Mouse (Mus musculus) neural tube, embryonic 11.5 days (tissue): ENCODE measurements around the gene Urod. TPM values are rescaled to one million over a fixed set of nuclear protein-coding genes. Genes with fewer than 3 reads are reported as not detected.
A peak's percentile ranks its signal among the peaks of the same experiment; 100 is the strongest.

Experiments used
- ATAC-seq: fragments of 200-750 bp; cut with Nextera tagmentation; 2 replicates; pipeline ENCODE4 v1.8.0; 2017; ENCODE audit warnings: moderate number of reproducible peaks, mild to moderate bottlenecking, moderate TSS enrichment, moderate library complexity; ENCODE audit not compliant: insufficient read depth, low FRiP score, low TSS enrichment
- DNase-seq: peaks from one replicate; pipeline ENCODE4 v3.0.0-alpha.2; 2015; ENCODE audit warnings: low spot score
- H3K27ac ChIP-seq: fragments of 300-500 bp; sonication (generic); 2 replicates; pipeline ENCODE4 v1.5.1; 2014; ENCODE audit warnings: low read depth, mild to moderate bottlenecking, low read length
- H3K27me3 ChIP-seq: fragments of 300-500 bp; sonication (generic); 2 replicates; pipeline ENCODE4 v1.6.1; 2014; ENCODE audit warnings: mild to moderate bottlenecking, low read length, mixed read lengths; ENCODE audit not compliant: control insufficient read depth, insufficient read depth
- H3K36me3 ChIP-seq: fragments of 300-500 bp; sonication (generic); 2 replicates; pipeline ENCODE4 v1.6.1; 2014; ENCODE audit warnings: mild to moderate bottlenecking, low read length, moderate library complexity, mixed read lengths; ENCODE audit not compliant: control insufficient read depth, insufficient read depth
- H3K4me1 ChIP-seq: fragments of 300-500 bp; sonication (generic); 2 replicates; pipeline ENCODE4 v1.6.1; 2014; ENCODE audit warnings: low read length, mixed read lengths; ENCODE audit not compliant: control insufficient read depth, insufficient read depth
- H3K4me2 ChIP-seq: fragments of 300-500 bp; sonication (generic); 2 replicates; pipeline ENCODE4 v1.6.1; 2014; ENCODE audit warnings: low read depth, mild to moderate bottlenecking, moderate library complexity
- H3K4me3 ChIP-seq: fragments of 300-500 bp; sonication (generic); 2 replicates; pipeline ENCODE4 v1.5.1; 2014; ENCODE audit warnings: low read depth, low read length
- H3K9ac ChIP-seq: fragments of 300-500 bp; sonication (generic); 2 replicates; pipeline ENCODE4 v1.6.1; 2014; ENCODE audit warnings: mild to moderate bottlenecking, low read length
- H3K9me3 ChIP-seq: fragments of 300-500 bp; sonication (generic); 2 replicates; pipeline ENCODE4 v1.6.1; 2016; ENCODE audit warnings: low read length; ENCODE audit not compliant: control insufficient read depth
- WGBS: fragments of 180-500 bp; shearing (Covaris S2); extraction: QIAGEN DNeasy Blood & Tissue Kit; methylation state at CpG from one replicate; pipeline ENCODE4 v1.1.7; 2014; 5-methylcytosine and 5-hydroxymethylcytosine counted together
- polyA plus RNA-seq: library from polyadenylated mRNA; unstranded; fragments of >200 nt; fragmentation: Nextera tagmentation; extraction: Ambion mirVana; gene quantifications from 2 replicates; pipeline ENCODE4 v1.2.1, GENCODE M21; 2014

The Urod gene
- polyA plus RNA-seq, 1 experiment from 2014 or later: 89.8 TPM

- no peak overlapping the region for H3K4me3 ChIP-seq
- ATAC-seq (no peak), DNase-seq (no peak)
- peaks cover 2% of the 10 kb centered on the region; the same call in 1 of the 2 replicates for H3K36me3 ChIP-seq
- H3K27ac ChIP-seq: no peak overlapping the region
- H3K27me3 ChIP-seq: no peaks in the 10 kb centered on the region
- no peaks in the 10 kb centered on the region for H3K4me1 ChIP-seq
- 92% methylated on average over 16 of the region's 16 CpGs for WGBS
- H3K9me3 ChIP-seq: no peaks in the 10 kb centered on the region
- no peak overlapping the region for H3K9ac ChIP-seq
- no peak overlapping the region for H3K4me2 ChIP-seq
Observed at GRCm38 (mm10) chr4:117001957-117002356, 7.7 kb upstream of the Urod start.

DNA sequence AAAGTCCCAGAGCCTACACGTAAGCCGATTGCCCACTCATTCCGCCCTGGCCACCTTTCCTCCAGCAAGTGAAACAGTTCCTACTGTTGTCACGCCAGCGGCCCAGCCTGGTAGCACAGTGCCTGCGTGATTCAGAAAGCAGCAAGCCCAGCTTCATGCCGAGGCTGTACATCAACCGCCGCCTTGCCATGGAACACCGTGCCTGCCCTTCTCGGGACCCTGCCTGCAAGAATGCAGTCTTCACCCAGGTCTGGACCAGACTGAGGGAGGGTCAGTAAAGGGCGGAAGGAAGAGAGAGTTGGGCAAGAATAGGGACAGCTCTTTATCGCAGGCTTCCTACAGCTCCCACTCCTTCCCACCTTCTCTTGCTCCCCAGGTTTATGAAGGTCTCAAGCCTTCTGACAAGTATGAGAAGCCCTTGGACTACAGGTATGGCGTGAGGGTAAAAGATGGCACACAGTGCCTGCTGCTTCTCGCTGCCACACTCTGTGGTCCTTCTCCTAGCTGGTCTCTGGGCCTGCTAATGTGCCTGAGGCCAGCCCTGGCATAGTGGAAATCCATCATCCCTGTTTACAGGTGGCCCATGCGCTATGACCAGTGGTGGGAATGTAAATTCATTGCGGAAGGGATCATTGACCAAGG is 5.4 kb upstream of the Urod start:
- Histone ChIP-seq H3K9ac (no peak overlapping the region), H3K4me2 (no peak overlapping the region), H3K27me3 (no peaks in the 10 kb centered on the region), H3K27ac (no peak overlapping the region), H3K9me3 (no peaks in the 10 kb centered on the region), H3K4me3 (no peak overlapping the region), H3K4me1 (peaks cover 12% of the 10 kb centered on the region), H3K36me3 (peaks cover 2% of the 10 kb centered on the region; the same call in 1 of the 2 replicates)
- no peak for DNase-seq
- ATAC-seq: no peak
- 90% methylated on average over 17 of the region's 17 CpGs for WGBS

- no peak; the same call in 1 of the 2 replicates for ATAC-seq
- peaks cover 17% of the 10 kb centered on the region for H3K4me1 ChIP-seq
Observed at GRCm38 (mm10) chr4:116995798-116996135, 1.6 kb upstream of the Urod start.

DNA sequence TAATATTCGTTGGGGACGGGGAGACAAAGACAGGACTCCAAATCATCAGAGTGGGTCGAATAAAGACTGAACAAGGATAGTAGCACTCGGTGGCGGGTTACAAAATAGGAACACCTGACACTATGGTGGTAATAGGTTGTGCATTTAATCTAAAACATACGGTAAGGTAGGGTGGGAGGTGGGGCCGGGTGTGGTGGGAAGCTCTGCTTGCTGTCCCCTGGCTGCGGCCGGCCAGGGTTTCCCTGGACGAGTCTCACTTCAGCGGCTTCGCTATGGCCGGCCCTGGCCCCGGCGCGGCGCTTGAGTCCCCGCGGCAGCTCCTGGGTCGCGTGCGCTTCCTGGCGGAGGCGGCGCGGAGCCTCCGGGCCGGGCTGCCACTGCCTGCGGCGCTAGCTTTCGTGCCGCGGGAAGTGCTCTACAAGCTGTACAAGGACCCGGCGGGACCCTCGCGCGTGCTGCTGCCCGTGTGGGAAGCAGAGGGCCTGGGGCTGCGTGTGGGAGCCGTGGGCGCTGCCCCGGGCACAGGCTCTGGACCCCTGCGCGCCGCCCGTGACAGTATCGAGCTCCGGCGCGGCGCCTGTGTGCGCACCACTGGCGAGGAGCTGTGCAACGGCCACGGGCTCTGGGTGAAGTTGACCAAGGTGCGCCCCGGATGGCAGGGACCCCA is 1.1 kb upstream of the Urod start, which contains the start of gene Hectd3:
Gene Hectd3 (plus strand): TSS at position 187 of the 667 bp plus-strand sequence.
- H3K36me3 ChIP-seq: peaks cover 2% of the 10 kb centered on the region; the same call in 1 of the 2 replicates
- peak within 1 kb of the TSS; percentile 99 for H3K4me2 ChIP-seq
- peak within 1 kb of the TSS; percentile 84 for H3K9ac ChIP-seq
- peak; percentile 65 for ATAC-seq
- H3K4me3 ChIP-seq: peak within 1 kb of the TSS; percentile 98
- peak within 1 kb of the TSS; percentile 82 for H3K27ac ChIP-seq
- H3K4me1 ChIP-seq: peaks cover 17% of the 10 kb centered on the region
- no peaks in the 10 kb centered on the region for H3K9me3 ChIP-seq
- 1% methylated on average over 50 of the region's 58 CpGs for WGBS
- H3K27me3 ChIP-seq: no peaks in the 10 kb centered on the region
- DNase-seq: peak; percentile 75

More at GRCm38 (mm10) chr4:116995798-116996135, 1.6 kb upstream of the Urod start:
- H3K27ac ChIP-seq: peak overlapping the region; percentile 82; the same call in 1 of the 2 replicates
- peak; percentile 51 for DNase-seq
- peak overlapping the region; percentile 98 for H3K4me3 ChIP-seq
- peaks cover 2% of the 10 kb centered on the region; the same call in 1 of the 2 replicates for H3K36me3 ChIP-seq
- peak overlapping the region; percentile 99 for H3K4me2 ChIP-seq
- no peaks in the 10 kb centered on the region for H3K9me3 ChIP-seq
- H3K27me3 ChIP-seq: no peaks in the 10 kb centered on the region
- WGBS: 0% methylated on average over 16 of the region's 16 CpGs
- H3K9ac ChIP-seq: peak overlapping the region; percentile 84

DNA sequence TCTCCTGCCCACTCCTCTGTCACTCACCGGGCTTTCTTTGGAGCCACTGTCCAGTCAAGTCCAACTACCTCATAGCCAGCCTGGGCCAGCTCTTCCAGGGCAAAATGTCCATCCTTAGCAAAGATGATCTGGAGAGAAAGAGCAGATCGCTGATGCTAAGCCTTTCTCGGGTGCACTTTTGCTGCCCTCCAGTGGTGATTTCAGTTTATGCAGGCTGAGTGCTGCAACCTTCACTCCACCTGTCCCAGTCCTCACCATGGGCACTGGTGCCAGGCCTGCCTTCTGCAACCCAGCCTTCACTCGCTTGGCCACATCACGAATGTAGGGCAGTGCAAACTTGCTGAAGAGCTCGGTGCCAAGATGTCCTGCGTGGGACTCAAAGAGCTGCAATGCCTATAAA is 2.8 kb downstream of the Urod start:
- H3K4me2 ChIP-seq: no peak overlapping the region
- no peak overlapping the region for H3K4me3 ChIP-seq
- no peak overlapping the region for H3K27ac ChIP-seq
- no peaks in the 10 kb centered on the region for H3K36me3 ChIP-seq
- no peaks in the 10 kb centered on the region for H3K9me3 ChIP-seq
- peaks cover 17% of the 10 kb centered on the region for H3K4me1 ChIP-seq
- 18% methylated on average over 7 of the region's 7 CpGs for WGBS
- no peaks in the 10 kb centered on the region for H3K27me3 ChIP-seq
- DNase-seq: peak; percentile 82
- ATAC-seq: no peak
- H3K9ac ChIP-seq: no peak overlapping the region

GRCm38 (mm10) chr4:116989731-116990130 is 4.5 kb downstream of the Urod start:
- no peaks in the 10 kb centered on the region for H3K27me3 ChIP-seq
- H3K4me3 ChIP-seq: no peak overlapping the region
- H3K36me3 ChIP-seq: no peaks in the 10 kb centered on the region; the same call in 1 of the 2 replicates
- no peak overlapping the region for H3K4me2 ChIP-seq
- H3K9ac ChIP-seq: no peak overlapping the region
- DNase-seq (no peak), ATAC-seq (no peak)
- no peak overlapping the region for H3K27ac ChIP-seq
- peaks cover 6% of the 10 kb centered on the region; the same call in 1 of the 2 replicates for H3K4me1 ChIP-seq
- 56% methylated on average over 6 of the region's 6 CpGs for WGBS
- H3K9me3 ChIP-seq: no peaks in the 10 kb centered on the region

DNA sequence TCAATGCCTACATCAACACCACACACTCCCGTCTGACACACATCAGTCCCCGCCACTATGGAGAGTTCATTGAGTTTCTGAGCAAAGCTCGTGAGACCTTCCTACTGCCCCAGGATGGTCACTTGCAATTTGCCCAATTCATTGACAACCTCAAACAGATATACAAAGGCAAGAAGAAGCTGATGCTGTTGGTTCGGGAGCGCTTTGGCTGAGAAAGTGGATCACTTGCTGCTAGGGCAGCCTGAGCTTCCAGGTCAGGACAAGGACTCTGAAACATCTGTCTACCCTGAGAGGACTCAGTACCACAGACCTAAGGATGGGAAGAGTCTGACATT is 7.1 kb downstream of the Urod start:
- no peaks in the 10 kb centered on the region for H3K27me3 ChIP-seq
- ATAC-seq (no peak), DNase-seq (no peak)
- H3K9me3 ChIP-seq: no peaks in the 10 kb centered on the region
- H3K4me2 ChIP-seq: no peak overlapping the region
- no peaks in the 10 kb centered on the region; the same call in 1 of the 2 replicates for H3K36me3 ChIP-seq
- H3K4me3 ChIP-seq: no peak overlapping the region
- H3K4me1 ChIP-seq: no peaks in the 10 kb centered on the region
- H3K9ac ChIP-seq: no peak overlapping the region
- WGBS: 80% methylated on average over 5 of the region's 5 CpGs
- no peak overlapping the region for H3K27ac ChIP-seq

DNA sequence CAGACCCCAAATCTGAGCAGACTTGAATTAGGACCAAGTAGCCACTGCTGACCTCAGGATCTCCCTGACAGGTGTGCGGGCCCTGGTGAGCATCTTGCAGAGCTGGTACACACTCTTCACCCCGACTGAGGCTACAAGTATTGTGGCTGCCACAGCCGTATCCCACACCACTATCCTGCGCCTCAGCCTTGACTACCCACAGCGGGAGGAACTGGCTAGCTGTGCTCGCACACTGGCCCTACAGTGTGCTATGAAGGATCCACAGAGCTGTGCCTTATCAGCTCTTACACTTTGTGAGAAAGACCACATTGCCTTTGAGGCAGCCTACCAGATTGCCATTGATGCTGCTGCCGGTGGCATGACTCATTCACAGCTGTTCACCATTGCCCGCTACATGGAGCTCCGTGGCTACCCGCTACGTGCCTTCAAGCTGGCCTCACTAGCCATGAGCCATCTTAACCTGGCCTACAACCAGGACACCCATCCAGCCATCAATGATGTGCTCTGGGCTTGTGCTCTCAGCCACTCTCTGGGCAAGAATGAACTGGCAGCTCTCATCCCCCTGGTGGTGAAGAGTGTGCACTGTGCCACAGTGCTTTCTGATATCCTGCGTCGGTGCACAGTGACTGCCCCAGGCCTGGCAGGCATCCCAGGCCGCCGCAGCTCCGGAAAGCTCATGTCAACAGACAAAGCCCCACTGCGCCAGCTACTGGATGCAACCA is 7.7 kb downstream of the Urod start:
- no peaks in the 10 kb centered on the region; the same call in 1 of the 2 replicates for H3K36me3 ChIP-seq
- no peaks in the 10 kb centered on the region for H3K4me1 ChIP-seq
- no peaks in the 10 kb centered on the region for H3K9me3 ChIP-seq
- H3K27ac ChIP-seq: no peak overlapping the region
- no peaks in the 10 kb centered on the region for H3K27me3 ChIP-seq
- DNase-seq: peak; percentile 66
- no peak overlapping the region for H3K4me2 ChIP-seq
- 72% methylated on average over 17 of the region's 17 CpGs for WGBS
- no peak overlapping the region for H3K9ac ChIP-seq
- H3K4me3 ChIP-seq: no peak overlapping the region
- ATAC-seq: peak; percentile 61; the same call in 1 of the 2 replicates
